Mouse (Mus musculus) limb, embryonic 10.5 days (tissue): ENCODE measurements around the gene Mms22l. TPM values are rescaled to one million over a fixed set of nuclear protein-coding genes. Genes with fewer than 3 reads are reported as not detected.

Source experiments
- DNase-seq: peaks from one replicate; pipeline ENCODE4 v3.0.0-alpha.2; 2017; ENCODE audit warnings: low spot score
- H3K27ac ChIP-seq: fragments of 300-500 bp; sonication (generic); 2 replicates; pipeline ENCODE4 v1.5.1; 2016; ENCODE audit warnings: mild to moderate bottlenecking
- H3K27me3 ChIP-seq: fragments of 300-500 bp; sonication (generic); 2 replicates; pipeline ENCODE4 v1.6.1; 2016; ENCODE audit warnings: low read depth, mild to moderate bottlenecking; ENCODE audit not compliant: poor library complexity, severe bottlenecking
- H3K36me3 ChIP-seq: fragments of 300-500 bp; sonication (generic); 2 replicates; pipeline ENCODE4 v1.6.1; 2016; ENCODE audit warnings: mild to moderate bottlenecking, moderate library complexity
- H3K4me1 ChIP-seq: fragments of 300-500 bp; sonication (generic); 2 replicates; pipeline ENCODE4 v1.6.1; 2016
- H3K4me3 ChIP-seq: fragments of 300-500 bp; sonication (generic); 2 replicates; pipeline ENCODE4 v1.5.1; 2016; ENCODE audit warnings: mild to moderate bottlenecking, moderate library complexity
- H3K9me3 ChIP-seq: fragments of 300-500 bp; sonication (generic); replicated peaks from 2 replicates; pipeline ENCODE4 v1.6.1; 2016; ENCODE audit warnings: mild to moderate bottlenecking
- WGBS: fragments of 180-500 bp; shearing (Covaris S2); methylation state at CpG from one replicate; pipeline ENCODE4 v1.1.7; 2016; 5-methylcytosine and 5-hydroxymethylcytosine counted together
- polyA plus RNA-seq: library from polyadenylated mRNA; unstranded; fragments of >200 nt; fragmentation: Nextera tagmentation; extraction: Ambion mirVana; gene quantifications from 2 replicates; pipeline ENCODE4 v1.2.1, GENCODE M21; 2016

Mms22l gene
- polyA plus RNA-seq, 1 experiment from 2014 or later, result 48.3 TPM

DNA sequence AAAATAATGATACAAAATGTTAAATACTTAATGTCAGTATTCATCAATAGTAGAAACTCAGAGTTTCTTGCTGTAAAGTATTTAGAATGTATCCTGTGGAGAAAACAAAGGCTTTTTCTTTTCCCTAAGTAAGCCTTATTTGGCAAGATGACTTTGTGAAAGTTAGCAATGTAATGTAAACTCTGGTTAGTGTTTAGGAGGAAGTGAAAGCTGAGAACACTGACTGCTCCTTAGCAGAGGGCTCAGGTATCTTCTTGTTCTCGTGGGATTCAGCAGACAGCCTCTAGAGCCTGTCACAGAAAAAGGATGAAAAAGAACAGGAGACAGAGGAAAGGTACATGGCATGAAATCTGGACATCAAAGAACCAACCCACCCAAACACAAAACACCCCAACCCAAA, 86.0 kb downstream of the Mms22l start:
- no peaks in the 10 kb centered on the region for H3K9me3 ChIP-seq

DNA sequence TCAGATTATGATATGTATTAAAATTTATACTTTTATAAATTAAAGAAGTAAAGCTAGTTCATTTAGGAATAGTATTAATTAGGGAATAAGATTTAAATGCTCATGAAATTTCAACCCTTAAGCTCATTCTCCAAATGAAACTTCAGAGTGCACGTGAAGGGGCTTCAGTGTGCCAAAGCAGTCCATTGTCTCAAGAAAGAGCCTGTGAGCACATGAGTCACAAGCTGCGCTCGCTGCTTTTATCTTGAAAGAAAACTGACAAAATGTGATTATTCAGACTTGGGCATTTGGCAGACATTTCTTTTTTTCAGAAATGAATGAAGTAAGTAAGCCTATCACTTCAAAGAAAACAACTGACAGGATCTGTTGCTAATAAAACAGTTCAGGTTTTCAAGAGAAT, 87.7 kb downstream of the Mms22l start:
- Histone ChIP-seq H3K27ac (no peak overlapping the region), H3K4me1 (no peaks in the 10 kb centered on the region), H3K9me3 (no peaks in the 10 kb centered on the region), H3K4me3 (no peak overlapping the region), H3K27me3 (no peaks in the 10 kb centered on the region), H3K36me3 (peaks cover 86% of the 10 kb centered on the region)
- WGBS, result 96% methylated on average over 3 of the region's 3 CpGs
- no peak for DNase-seq

More for the DNA sequence above, 86.0 kb downstream of the Mms22l start:
- peaks cover 86% of the 10 kb centered on the region for H3K36me3 ChIP-seq
- no peak for DNase-seq
- H3K4me3 ChIP-seq, result no peak overlapping the region
- no peaks in the 10 kb centered on the region for H3K4me1 ChIP-seq
- H3K27ac ChIP-seq, result no peak overlapping the region
- no peaks in the 10 kb centered on the region for H3K27me3 ChIP-seq
- 67% methylated on average over 1 of the region's 1 CpGs for WGBS

DNA sequence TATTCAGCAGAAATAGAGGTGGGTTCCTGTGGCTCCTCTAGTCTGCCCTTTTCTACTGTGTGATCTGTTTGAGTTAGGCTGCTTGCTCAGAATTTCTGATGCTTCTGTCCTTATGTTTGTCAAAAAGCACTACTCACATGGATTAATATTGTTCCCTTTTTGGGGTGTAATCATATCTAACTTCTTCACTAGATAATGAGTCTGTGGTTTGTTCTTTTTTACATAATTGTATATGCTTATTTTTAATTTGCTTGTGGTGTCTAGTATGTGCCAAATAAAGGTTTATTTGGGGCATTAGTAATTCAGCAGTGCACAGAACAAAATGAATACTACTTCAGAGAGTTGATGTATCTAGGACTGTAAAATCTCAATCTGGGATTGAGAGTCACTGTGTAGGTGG, 98.6 kb downstream of the Mms22l start:
- H3K36me3 ChIP-seq, result peaks cover 67% of the 10 kb centered on the region
- no peak for DNase-seq

DNA sequence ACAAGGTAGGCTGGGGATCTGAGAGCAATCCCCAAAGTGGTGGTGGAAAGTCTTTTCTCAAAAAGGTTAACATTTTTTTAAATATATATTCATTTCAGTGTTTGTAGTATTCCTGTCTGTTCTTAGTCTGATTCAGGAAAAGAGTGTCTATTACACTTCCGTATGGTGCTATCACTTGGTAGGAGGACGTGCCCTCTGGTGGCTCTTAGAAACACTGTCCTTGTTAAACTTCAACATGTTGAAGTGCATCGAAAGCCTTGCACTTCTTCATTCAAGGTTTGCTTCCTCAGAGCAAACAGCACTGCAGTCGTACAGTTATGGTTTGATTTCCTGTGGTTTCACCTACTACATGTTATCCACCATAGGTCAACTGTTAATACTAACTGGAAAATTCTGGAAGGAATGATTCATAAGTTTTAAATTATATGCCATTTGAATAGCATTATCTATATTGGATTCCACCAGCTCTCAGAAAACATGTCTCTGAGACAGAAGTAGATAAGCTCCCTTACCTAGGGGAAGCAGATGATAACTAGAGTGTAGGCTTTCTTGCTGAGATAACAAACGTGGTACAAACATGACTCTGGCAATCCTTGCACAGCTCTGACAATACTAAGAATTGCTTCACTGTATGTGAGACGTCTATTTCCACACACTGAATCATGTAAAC, 100.8 kb downstream of the Mms22l start:
- no peak for DNase-seq
- WGBS, result 92% methylated on average over 6 of the region's 6 CpGs
- H3K27me3 ChIP-seq, result no peaks in the 10 kb centered on the region

More for the DNA sequence above, 98.6 kb downstream of the Mms22l start:
- Histone ChIP-seq H3K9me3 (no peaks in the 10 kb centered on the region), H3K27ac (no peak overlapping the region), H3K4me1 (no peaks in the 10 kb centered on the region), H3K27me3 (no peaks in the 10 kb centered on the region), H3K4me3 (no peak overlapping the region)

DNA sequence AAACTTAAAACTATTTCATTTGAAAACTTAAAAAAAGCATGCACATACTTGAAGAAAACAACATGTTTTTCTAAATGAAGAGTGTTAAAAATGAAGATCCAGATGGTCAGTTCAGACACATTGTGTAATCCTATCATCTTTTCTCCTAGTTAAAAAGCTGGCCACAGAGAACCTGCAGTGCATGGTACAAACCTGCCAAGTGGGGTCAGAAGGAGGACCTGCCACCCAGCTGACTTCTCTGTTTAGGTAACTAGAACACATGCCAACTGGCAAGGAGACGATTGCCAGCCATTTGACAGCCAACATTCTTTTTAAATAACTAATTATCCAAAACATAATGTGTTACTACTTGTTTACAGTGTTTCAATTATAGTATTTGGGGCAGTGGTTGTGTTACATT, 102.4 kb downstream of the Mms22l start:
- no peak overlapping the region for H3K27ac ChIP-seq
- H3K4me3 ChIP-seq, result no peak overlapping the region
- H3K27me3 ChIP-seq, result no peaks in the 10 kb centered on the region
- 72% methylated on average over 1 of the region's 1 CpGs for WGBS
- H3K4me1 ChIP-seq, result no peaks in the 10 kb centered on the region
- DNase-seq, result no peak
- H3K9me3 ChIP-seq, result no peaks in the 10 kb centered on the region
- H3K36me3 ChIP-seq, result peaks cover 78% of the 10 kb centered on the region

More for the DNA sequence above, 100.8 kb downstream of the Mms22l start:
- Histone ChIP-seq H3K9me3 (no peaks in the 10 kb centered on the region), H3K4me3 (no peak overlapping the region), H3K27ac (no peak overlapping the region), H3K36me3 (peaks cover 76% of the 10 kb centered on the region), H3K4me1 (no peaks in the 10 kb centered on the region)

DNA sequence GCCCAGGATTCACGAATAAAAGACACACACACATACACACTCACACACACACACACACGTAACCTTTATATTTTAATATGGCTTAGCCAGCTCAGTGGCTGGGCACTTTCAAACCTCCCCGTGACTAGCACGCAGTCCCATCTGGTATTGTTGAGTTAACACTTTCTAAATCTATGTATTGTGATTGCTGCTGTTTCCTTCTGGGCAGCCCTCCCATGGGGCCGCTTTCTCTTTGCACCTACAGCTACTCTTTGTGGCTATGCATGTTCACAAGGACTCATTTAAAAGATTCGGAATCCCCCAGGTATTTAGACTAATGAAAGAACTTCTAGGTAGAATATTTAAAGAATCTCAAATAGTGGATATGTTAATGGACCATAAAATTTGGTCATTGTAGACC, 105.5 kb downstream of the Mms22l start:
- 94% methylated on average over 6 of the region's 6 CpGs for WGBS
- no peaks in the 10 kb centered on the region for H3K4me1 ChIP-seq
- H3K36me3 ChIP-seq, result peaks cover 91% of the 10 kb centered on the region
- DNase-seq, result no peak
- H3K9me3 ChIP-seq, result no peaks in the 10 kb centered on the region
- H3K4me3 ChIP-seq, result no peak overlapping the region
- H3K27ac ChIP-seq, result no peak overlapping the region
- H3K27me3 ChIP-seq, result no peaks in the 10 kb centered on the region

DNA sequence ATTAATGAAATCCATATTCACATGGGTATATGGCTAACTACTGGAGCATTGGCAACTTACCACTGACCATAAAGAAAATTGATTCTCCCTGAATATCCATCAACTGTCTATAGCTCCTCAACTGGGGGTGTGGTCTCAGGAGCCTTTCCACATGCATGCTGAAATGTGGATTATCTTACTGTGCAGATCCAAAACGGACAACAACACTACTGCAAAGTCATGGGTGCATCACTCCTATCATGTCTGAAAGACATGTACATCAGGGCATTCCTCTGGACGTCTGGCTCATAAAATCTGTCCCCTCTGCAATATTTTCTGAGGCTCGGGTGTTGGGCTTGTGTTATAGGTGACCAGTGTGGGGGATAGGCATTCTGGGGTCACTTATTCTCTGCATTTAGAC, 112.8 kb downstream of the Mms22l start:
- Histone ChIP-seq H3K27me3 (no peaks in the 10 kb centered on the region), H3K4me1 (no peaks in the 10 kb centered on the region), H3K27ac (no peak overlapping the region), H3K4me3 (no peak overlapping the region), H3K9me3 (no peaks in the 10 kb centered on the region), H3K36me3 (peaks cover 36% of the 10 kb centered on the region)
- WGBS, result 89% methylated on average over 3 of the region's 3 CpGs
- no peak for DNase-seq

DNA sequence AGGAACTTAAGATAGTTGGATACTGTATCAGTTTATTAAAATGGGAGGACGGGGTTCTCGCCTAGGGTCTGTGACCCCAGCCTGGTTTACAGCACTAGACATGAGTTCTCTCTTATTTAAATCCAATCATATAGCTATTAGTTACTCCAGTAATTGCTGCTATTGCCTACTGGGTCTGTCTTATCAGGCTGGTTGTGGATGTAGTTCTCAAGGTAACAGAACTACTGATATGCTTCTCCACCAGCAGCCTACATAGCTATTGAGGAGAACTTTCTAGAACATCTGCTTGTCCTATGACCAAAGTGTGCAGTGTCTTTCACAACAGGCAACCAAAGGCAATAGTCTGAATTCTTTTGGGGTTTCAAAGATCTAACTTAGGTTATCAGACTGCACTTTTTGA, 113.3 kb downstream of the Mms22l start:
- Histone ChIP-seq H3K4me3 (no peak overlapping the region), H3K9me3 (no peaks in the 10 kb centered on the region), H3K36me3 (peaks cover 34% of the 10 kb centered on the region), H3K4me1 (no peaks in the 10 kb centered on the region), H3K27ac (no peak overlapping the region), H3K27me3 (no peaks in the 10 kb centered on the region)
- WGBS, result 95% methylated on average over 2 of the region's 2 CpGs
- DNase-seq, result no peak

DNA sequence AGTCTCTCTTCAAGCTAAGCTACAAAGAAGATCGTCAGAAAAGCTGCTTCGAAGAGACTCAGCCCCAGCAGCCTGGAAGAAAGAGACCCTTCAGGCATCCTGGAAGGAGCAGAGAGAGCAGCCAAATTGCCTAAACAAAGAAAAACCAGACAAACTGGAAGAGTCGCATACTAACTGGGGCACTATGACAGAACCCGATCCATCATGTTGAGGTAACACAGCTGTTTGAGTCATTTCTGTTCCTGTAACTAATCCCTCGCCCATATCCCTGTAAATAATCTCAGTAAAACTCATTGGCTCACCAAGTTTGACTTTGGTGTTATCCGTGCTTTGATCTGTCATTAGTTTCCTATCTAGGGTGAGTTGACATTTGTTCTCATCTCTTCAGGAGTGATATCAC, 123.8 kb downstream of the Mms22l start:
- no peak overlapping the region for H3K4me3 ChIP-seq
- no peak overlapping the region for H3K27ac ChIP-seq
- no peaks in the 10 kb centered on the region for H3K36me3 ChIP-seq
- 78% methylated on average over 6 of the region's 6 CpGs for WGBS
- no peaks in the 10 kb centered on the region for H3K4me1 ChIP-seq
- H3K27me3 ChIP-seq, result no peaks in the 10 kb centered on the region
- H3K9me3 ChIP-seq, result no peaks in the 10 kb centered on the region
- no peak for DNase-seq

DNA sequence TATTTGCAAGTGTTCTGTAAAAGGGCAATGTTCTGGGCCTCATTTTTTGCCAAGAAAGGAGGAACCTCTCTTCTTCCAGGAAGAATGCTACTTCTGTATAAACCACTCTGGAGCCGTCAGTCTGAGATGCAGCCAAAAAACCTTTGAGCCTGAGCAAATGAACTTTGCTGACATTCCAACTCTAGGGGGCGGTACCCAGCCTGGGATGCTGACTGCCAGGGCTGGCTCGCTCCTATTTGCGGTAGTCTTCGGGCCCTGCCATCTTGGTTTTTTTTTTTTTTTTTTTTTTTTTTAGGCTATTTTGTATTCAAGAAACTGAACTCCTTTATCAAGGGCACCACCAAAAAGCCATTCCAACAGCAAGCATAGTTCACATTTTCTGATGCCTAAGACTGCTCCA, 124.2 kb downstream of the Mms22l start:
- Histone ChIP-seq H3K4me3 (no peak overlapping the region), H3K27me3 (no peaks in the 10 kb centered on the region), H3K27ac (no peak overlapping the region), H3K36me3 (no peaks in the 10 kb centered on the region), H3K9me3 (no peaks in the 10 kb centered on the region), H3K4me1 (no peaks in the 10 kb centered on the region)
- no peak for DNase-seq
- WGBS, result 90% methylated on average over 5 of the region's 5 CpGs

DNA sequence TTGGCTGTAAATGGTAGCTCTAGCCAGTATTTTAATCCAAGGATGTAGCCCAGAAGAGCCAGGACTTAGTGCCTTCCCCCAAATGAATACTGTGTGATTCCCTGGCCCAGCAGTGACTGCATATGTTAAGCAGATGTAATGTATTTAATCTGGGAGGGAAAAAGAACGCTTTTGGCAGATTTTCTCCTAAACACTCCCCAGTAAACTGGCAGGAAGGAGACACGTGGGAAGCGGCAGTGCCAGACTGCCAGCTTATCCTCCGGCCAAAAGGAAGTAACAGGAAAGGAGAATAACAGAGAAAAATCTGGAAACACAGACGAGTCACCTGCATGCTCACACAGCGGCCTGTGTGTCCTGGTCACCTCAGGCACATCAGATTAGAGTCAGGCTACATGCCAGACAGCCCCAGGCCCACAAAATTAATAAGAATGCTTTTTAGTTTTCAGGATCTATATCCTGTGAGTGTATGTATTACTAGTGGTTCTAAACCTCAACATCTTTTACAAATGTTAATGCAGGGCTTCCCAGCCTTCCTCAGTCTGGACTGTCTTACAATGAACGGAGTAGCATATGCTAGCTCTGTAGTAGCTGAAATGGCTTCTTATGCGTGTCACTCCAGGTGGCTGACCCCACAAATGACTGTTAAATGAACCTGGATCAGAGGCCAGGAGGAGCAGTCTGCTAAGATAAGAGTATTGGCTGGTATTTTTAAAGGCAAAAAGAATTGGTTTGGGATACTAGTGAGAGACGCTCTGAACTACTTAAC, 125.4 kb downstream of the Mms22l start:
- no peak for DNase-seq
- WGBS, result 81% methylated on average over 9 of the region's 9 CpGs
- Histone ChIP-seq H3K27me3 (no peaks in the 10 kb centered on the region), H3K4me1 (no peaks in the 10 kb centered on the region), H3K4me3 (no peak overlapping the region), H3K27ac (no peak overlapping the region), H3K36me3 (no peaks in the 10 kb centered on the region), H3K9me3 (no peaks in the 10 kb centered on the region)

DNA sequence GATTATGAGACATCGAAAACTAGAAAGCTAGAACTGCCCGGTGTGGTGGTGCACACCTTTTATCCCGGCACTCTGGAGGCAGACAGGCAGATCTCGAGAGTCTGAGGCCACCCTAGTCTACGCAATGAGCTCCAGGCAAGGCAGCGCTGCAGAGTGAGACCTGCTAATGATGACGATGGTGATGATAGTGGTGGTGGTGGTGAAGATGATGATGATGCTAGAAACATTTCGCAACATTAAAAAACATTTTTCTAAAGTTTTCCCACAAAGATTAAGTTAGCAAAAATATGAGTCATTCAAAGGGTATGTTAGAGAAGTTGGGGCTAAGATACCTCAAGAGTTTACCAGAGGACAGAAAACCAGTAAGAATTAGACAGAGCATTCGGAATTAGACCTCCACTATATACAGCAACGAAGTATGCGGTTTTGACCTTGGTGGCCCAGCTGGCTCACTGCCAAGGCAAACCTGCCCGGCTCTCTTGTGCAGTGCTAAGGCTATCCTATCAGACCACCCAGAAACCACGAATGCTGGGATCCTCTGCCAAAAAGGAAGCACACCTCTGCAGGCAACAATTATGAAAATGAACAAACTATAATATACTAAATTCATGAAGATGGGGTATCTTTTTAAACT, 129.8 kb downstream of the Mms22l start:
- WGBS, result 87% methylated on average over 13 of the region's 13 CpGs
- Histone ChIP-seq H3K4me1 (peaks cover under 1% of the 10 kb centered on the region; the same call in 1 of the 2 replicates), H3K36me3 (no peaks in the 10 kb centered on the region), H3K27me3 (no peaks in the 10 kb centered on the region), H3K9me3 (no peaks in the 10 kb centered on the region), H3K27ac (no peak overlapping the region), H3K4me3 (no peak overlapping the region)
- no peak for DNase-seq

DNA sequence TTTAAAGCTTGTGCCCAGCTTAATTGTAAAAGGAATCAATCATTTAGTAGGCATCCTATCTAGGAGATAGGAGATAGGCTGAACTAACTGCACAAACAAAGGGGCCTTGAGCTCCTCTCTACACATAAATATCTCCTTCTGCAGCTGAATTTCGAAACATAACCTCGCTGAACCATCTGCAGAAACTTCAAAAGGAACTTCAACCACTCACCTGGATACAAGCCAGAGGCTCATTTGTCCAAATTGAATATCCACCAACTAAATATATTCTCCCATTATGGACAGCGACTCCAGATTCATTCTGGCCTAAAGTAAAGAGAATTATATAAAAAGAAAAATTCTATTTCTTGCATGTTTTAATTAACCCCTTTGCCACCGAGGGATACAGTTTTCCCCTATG, 130.4 kb downstream of the Mms22l start:
- no peaks in the 10 kb centered on the region for H3K27me3 ChIP-seq
- no peak overlapping the region for H3K4me3 ChIP-seq
- no peaks in the 10 kb centered on the region for H3K36me3 ChIP-seq
- WGBS, result 86% methylated on average over 4 of the region's 4 CpGs
- no peak for DNase-seq
- no peak overlapping the region for H3K27ac ChIP-seq
- no peaks in the 10 kb centered on the region for H3K9me3 ChIP-seq
- peaks cover 3% of the 10 kb centered on the region; the same call in 1 of the 2 replicates for H3K4me1 ChIP-seq
